Mouse (Mus musculus): ENCODE data around the gene Pitpnc1.

DNA sequence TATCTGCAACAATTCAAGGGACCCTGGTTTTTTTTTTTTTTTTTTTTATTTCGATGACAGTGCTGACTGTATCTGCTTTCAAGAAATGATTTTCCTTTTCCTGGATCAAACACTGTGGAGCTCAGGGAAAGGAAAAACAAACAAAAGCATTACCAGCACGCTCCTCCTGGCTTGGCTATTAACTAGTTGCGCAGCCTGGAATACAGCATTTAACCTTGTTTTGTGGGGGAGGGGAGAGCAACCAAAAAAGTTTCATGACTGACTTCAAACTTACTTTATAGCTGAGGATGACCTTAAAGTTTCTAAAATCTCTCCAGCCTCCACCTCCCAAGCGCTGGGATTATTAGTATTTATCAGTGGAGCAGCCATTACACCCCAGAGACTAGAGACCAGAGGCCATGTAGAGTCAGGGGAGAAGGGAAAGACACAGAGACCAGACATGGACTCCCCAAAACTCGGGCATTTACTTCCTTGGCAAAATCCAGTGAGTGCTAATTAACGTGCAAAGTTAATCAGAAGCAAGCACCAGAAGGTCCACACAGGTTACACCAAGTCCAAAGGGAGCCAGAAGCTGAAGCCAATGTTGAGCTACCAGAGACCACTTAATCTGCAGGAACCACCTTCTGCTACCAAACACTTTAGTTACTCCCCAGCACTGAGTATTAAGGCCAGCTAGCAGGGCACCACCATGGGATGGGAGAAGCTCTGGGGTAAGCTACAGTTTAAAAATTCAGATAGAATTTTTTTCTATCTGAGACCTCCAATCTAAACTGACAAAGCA, 3.7 kb downstream of the Pitpnc1 start:
- TF ChIP-seq CTCF (IDR thresholded peaks at IDR 0.05; ENCODE audit: borderline replicate concordance, insufficient read depth, low read depth, low read length) (no peak), POLR2A (IDR thresholded peaks at IDR 0.05; ENCODE audit: borderline replicate concordance, insufficient read depth, low read length) (no peak)
